Mouse (Mus musculus): ENCODE results near the gene Vps33b.

Gene Vps33b

GRCm38 (mm10) chr7:80269751-80270255, 354 bp downstream of the Vps33b start:
- DNase-seq, result no peak

- no peak for DNase-seq
These were observed 4.0 kb downstream of the Vps33b start for GRCm38 (mm10) chr7:80273456-80273855.

GRCm38 (mm10) chr7:80276374-80276773, 6.9 kb downstream of the Vps33b start:
- no peak for DNase-seq

GRCm38 (mm10) chr7:80280032-80280431, 10.6 kb downstream of the Vps33b start:
- DNase-seq, result no peak

GRCm38 (mm10) chr7:80280998-80281397, 11.5 kb downstream of the Vps33b start:
- no peak for DNase-seq

GRCm38 (mm10) chr7:80281646-80282045, 12.2 kb downstream of the Vps33b start:
- no peak for DNase-seq

- DNase-seq, result no peak
These were observed 13.9 kb downstream of the Vps33b start for GRCm38 (mm10) chr7:80283226-80283918.

- DNase-seq, result no peak
These were observed 14.9 kb downstream of the Vps33b start for GRCm38 (mm10) chr7:80284391-80284790.

GRCm38 (mm10) chr7:80285725-80286124, 16.3 kb downstream of the Vps33b start:
- no peak for DNase-seq

GRCm38 (mm10) chr7:80287736-80288135, 18.3 kb downstream of the Vps33b start:
- DNase-seq, result no peak

- DNase-seq, result peak; percentile 99
These were observed 24.8 kb downstream of the Vps33b start, which contains the start of gene Prc1 for GRCm38 (mm10) chr7:80294062-80294763. Gene Prc1 (plus strand): TSS chr7:80294450.

GRCm38 (mm10) chr7:80294764-80295648, 25.6 kb downstream of the Vps33b start:
- DNase-seq, result no peak

- no peak for DNase-seq
These were observed 27.0 kb downstream of the Vps33b start for GRCm38 (mm10) chr7:80296462-80296861.

- DNase-seq, result no peak
These were observed 27.6 kb downstream of the Vps33b start for GRCm38 (mm10) chr7:80297041-80297440.

GRCm38 (mm10) chr7:80298754-80299153, 29.3 kb downstream of the Vps33b start:
- no peak for DNase-seq

GRCm38 (mm10) chr7:80299568-80299967, 30.1 kb downstream of the Vps33b start:
- DNase-seq, result no peak

GRCm38 (mm10) chr7:80301522-80301921, 32.1 kb downstream of the Vps33b start:
- DNase-seq, result no peak

- no peak for DNase-seq
These were observed 38.3 kb downstream of the Vps33b start for GRCm38 (mm10) chr7:80307766-80308165.

GRCm38 (mm10) chr7:80310771-80311170, 41.3 kb downstream of the Vps33b start:
- DNase-seq, result no peak

GRCm38 (mm10) chr7:80315733-80316132, 46.3 kb downstream of the Vps33b start:
- DNase-seq, result no peak

- no peak for DNase-seq
These were observed 48.1 kb downstream of the Vps33b start for GRCm38 (mm10) chr7:80317439-80318115.

- no peak for DNase-seq
These were observed 49.2 kb downstream of the Vps33b start for GRCm38 (mm10) chr7:80318670-80319069.
